In genomic region chr12:86556796-86557517, GRCm38 (mm10) we compare ENCODE assay signal across 11 mouse cellular contexts.
DNase-seq lines count a peak whose midpoint lies in the region; ATAC-seq lines count a peak whose summit lies in the region.
"Had no signal": no experiment of that assay in that cellular context is flagged by ENCODE, and none has a peak within 500 bp of the region (broad histone marks: within the 10 kb centered on the region; RNA-seq: fewer than 3 reads in every experiment).

No protein-coding gene starts in this region.

- no peaks in the 10 kb centered on the region for H3K9me3 ChIP-seq in heart, embryonic 10.5 days
- H3K9me3 ChIP-seq in heart, embryonic 11.5 days (replicated peaks; ENCODE audit: control insufficient read depth, low read length) = no peaks in the 10 kb centered on the region; the same call in 1 of the 2 replicates

- H3K4me2 ChIP-seq in heart, embryonic 11.5 days = no peak overlapping the region

- 0 out of 2 replicates have a peak, but pooled peaks have one; percentile 22 for ATAC-seq in heart, embryonic 11.5 days (replicated peaks; ENCODE audit: insufficient number of reproducible peaks, low FRiP score, low TSS enrichment)

- WGBS in heart, embryonic 10.5 days = 30% methylated on average over 10 of the region's 10 CpGs
- WGBS in heart, embryonic 11.5 days (ENCODE audit: insufficient replicate concordance) = 29% methylated on average over 10 of the region's 10 CpGs

- no peak overlapping the region for H3K4me3 ChIP-seq in heart, embryonic 10.5 days
- H3K4me3 ChIP-seq in heart, embryonic 11.5 days (ENCODE audit: low read depth, low read length) = no peak overlapping the region

- no peaks in the 10 kb centered on the region for H3K27me3 ChIP-seq in heart, embryonic 10.5 days (ENCODE audit: insufficient read depth, poor library complexity, severe bottlenecking)
- no peaks in the 10 kb centered on the region for H3K27me3 ChIP-seq in heart, embryonic 11.5 days (ENCODE audit: control insufficient read depth, insufficient read depth, low read length)

- H3K9ac ChIP-seq in heart, embryonic 11.5 days (ENCODE audit: low read depth, low read length) = no peak overlapping the region

- DNase-seq in heart, adult 11 months = peak; percentile 82
- no peak for DNase-seq in heart, embryonic 10.5 days (ENCODE audit: low spot score)
- DNase-seq in thymus, postnatal 14 days = peak; percentile 23
- no peak for DNase-seq in thymus, postnatal 25 days
- DNase-seq in cerebellum, adult 9-10 months = no peak
- DNase-seq in left cerebral cortex, adult 9 months (ENCODE audit: low spot score in 2 of 2) = no peak
- no peak for DNase-seq in T-cell, adult 2 months (ENCODE audit: low spot score)
- DNase-seq: cerebellum, adult 11 months; kidney, postnatal 10 days; left cerebral cortex, postnatal 4 days had no signal

- H3K4me1 ChIP-seq in heart, embryonic 10.5 days = no peaks in the 10 kb centered on the region
- H3K4me1 ChIP-seq in heart, embryonic 11.5 days (ENCODE audit: control insufficient read depth, insufficient read depth, low read length) = no peaks in the 10 kb centered on the region

- H3K27ac ChIP-seq in heart, embryonic 10.5 days = no peak overlapping the region
- H3K27ac ChIP-seq in heart, embryonic 11.5 days (ENCODE audit: low read depth, low read length) = no peak overlapping the region

- no peaks in the 10 kb centered on the region for H3K36me3 ChIP-seq in heart, embryonic 10.5 days
- no peaks in the 10 kb centered on the region for H3K36me3 ChIP-seq in heart, embryonic 11.5 days (ENCODE audit: control insufficient read depth, insufficient read depth, low read length)

Comparison
In these comparisons a context has a peak if more than half of its experiments do, and no peak if none do; other contexts are left out.
1. DNase-seq: peak in heart, adult 11 months (single experiment) and thymus, postnatal 14 days (single experiment); none in heart, embryonic 10.5 days (single experiment), thymus, postnatal 25 days (single experiment), cerebellum, adult 9-10 months (single experiment), left cerebral cortex, adult 9 months (0 of 2) and T-cell, adult 2 months (single experiment).